Mouse (Mus musculus): ENCODE data around the gene Gm45213.
"Not testable (repeated sequence)": the region's sequence is repeated elsewhere in the genome, so short reads cannot be mapped to it uniquely, and the experiment has no call there.

Gm45213 gene

GRCm38 (mm10) chr7:66048446-66049230 is 5.2 kb downstream of the Gm45213 start:
- no peak for DNase-seq (ENCODE audit: low spot score in 2 of 2)

GRCm38 (mm10) chr7:66053946-66054483 is 10.6 kb downstream of the Gm45213 start:
- no peak for DNase-seq (ENCODE audit: low spot score in 2 of 2)

- not testable (repeated sequence) for DNase-seq (ENCODE audit: low spot score in 2 of 2)
Measured at GRCm38 (mm10) chr7:66055356-66055755, 12.0 kb downstream of the Gm45213 start.

- no peak for DNase-seq (ENCODE audit: low spot score in 2 of 2)
Measured at GRCm38 (mm10) chr7:66058703-66059102, 15.3 kb downstream of the Gm45213 start, which contains the start of gene Snrpa1. Snrpa1 (plus strand) TSS chr7:66059003.

- DNase-seq (ENCODE audit: low spot score in 2 of 2) = peak; percentile 84 to 93
Measured at GRCm38 (mm10) chr7:66060066-66060956, 16.9 kb downstream of the Gm45213 start.

- DNase-seq (ENCODE audit: low spot score in 2 of 2) = no peak
Measured at GRCm38 (mm10) chr7:66061057-66061456, 17.7 kb downstream of the Gm45213 start.

GRCm38 (mm10) chr7:66076411-66076810 is 33.0 kb downstream of the Gm45213 start:
- no peak for DNase-seq (ENCODE audit: low spot score in 2 of 2)

GRCm38 (mm10) chr7:66079364-66080230 is 36.2 kb downstream of the Gm45213 start, which contains the start of gene Selenos:
Selenos (plus strand) TSS chr7:66079649.
- peak; percentile 95 to 96 for DNase-seq (ENCODE audit: low spot score in 2 of 2)

GRCm38 (mm10) chr7:66080231-66080613 is 36.8 kb downstream of the Gm45213 start:
- DNase-seq (ENCODE audit: low spot score in 2 of 2) = no peak

- no peak for DNase-seq (ENCODE audit: low spot score in 2 of 2)
Measured at GRCm38 (mm10) chr7:66083757-66084156, 40.4 kb downstream of the Gm45213 start.

- DNase-seq (ENCODE audit: low spot score in 2 of 2) = no peak
Measured at GRCm38 (mm10) chr7:66084546-66084945, 41.1 kb downstream of the Gm45213 start.

- no peak for DNase-seq (ENCODE audit: low spot score in 2 of 2)
Measured at GRCm38 (mm10) chr7:66087652-66088051, 44.2 kb downstream of the Gm45213 start.

GRCm38 (mm10) chr7:66088077-66088476 is 44.7 kb downstream of the Gm45213 start:
- no peak for DNase-seq (ENCODE audit: low spot score in 2 of 2)

GRCm38 (mm10) chr7:66090676-66091190 is 47.3 kb downstream of the Gm45213 start:
- no peak for DNase-seq (ENCODE audit: low spot score in 2 of 2)

GRCm38 (mm10) chr7:66091553-66091952 is 48.2 kb downstream of the Gm45213 start:
- no peak for DNase-seq (ENCODE audit: low spot score in 2 of 2)

- no peak for DNase-seq (ENCODE audit: low spot score in 2 of 2)
Measured at GRCm38 (mm10) chr7:66092656-66093055, 49.3 kb downstream of the Gm45213 start.

- no peak for DNase-seq (ENCODE audit: low spot score in 2 of 2)
Measured at GRCm38 (mm10) chr7:66094141-66094540, 50.7 kb downstream of the Gm45213 start.

- DNase-seq (ENCODE audit: low spot score in 2 of 2) = no peak
Measured at GRCm38 (mm10) chr7:66098803-66099202, 55.4 kb downstream of the Gm45213 start.

GRCm38 (mm10) chr7:66101866-66102265 is 58.5 kb downstream of the Gm45213 start:
- no peak for DNase-seq (ENCODE audit: low spot score in 2 of 2)

GRCm38 (mm10) chr7:66104531-66104930 is 61.1 kb downstream of the Gm45213 start:
- DNase-seq (ENCODE audit: low spot score in 2 of 2) = no peak

- no peak for DNase-seq (ENCODE audit: low spot score in 2 of 2)
Measured at GRCm38 (mm10) chr7:66105771-66106170, 62.4 kb downstream of the Gm45213 start.
